Mouse (Mus musculus): ENCODE results near the gene Snrpd3. TPM values are rescaled to one million over a fixed set of nuclear protein-coding genes. Genes with fewer than 3 reads are reported as not detected.
A peak's percentile ranks its signal among the peaks of the same experiment; 100 is the strongest.

The Snrpd3 gene
- polyA plus RNA-seq, 1 experiment from 2014 or later, result 203 TPM

- H3K27me3 ChIP-seq, result no peaks in the 10 kb centered on the region
- ATAC-seq (no peak), DNase-seq (ENCODE audit: low read depth, low spot score) (no peak)
- in situ Hi-C loops (cut with MboI; ENCODE audit: low pct_unique_long_range_greater_than_20kb), result no loop called here
- no peak for TF ChIP-seq CTCF (IDR thresholded peaks at IDR 0.05)
- POLR2A ChIA-PET, result no interaction called here
- CTCF ChIA-PET, result no interaction called here
Observed at GRCm38 (mm10) chr10:75531532-75532090, 14.3 kb downstream of the Snrpd3 start.

GRCm38 (mm10) chr10:75534216-75534615 is 16.9 kb downstream of the Snrpd3 start:
- no peak for TF ChIP-seq CTCF (IDR thresholded peaks at IDR 0.05)
- H3K27me3 ChIP-seq, result no peaks in the 10 kb centered on the region
- CTCF ChIA-PET, result interaction anchor here (2.3 kb wide), 1 partner anchor 14 kb away, joined by 4 read pairs; no protein-coding TSS in a partner anchor
- in situ Hi-C loops (cut with MboI; ENCODE audit: low pct_unique_long_range_greater_than_20kb), result no loop called here
- DNase-seq (ENCODE audit: low read depth, low spot score) (no peak), ATAC-seq (no peak)
- POLR2A ChIA-PET, result no interaction called here

- DNase-seq (ENCODE audit: low read depth, low spot score) (no peak), ATAC-seq (no peak)
- TF ChIP-seq CTCF (IDR thresholded peaks at IDR 0.05), result no peak
- ChIA-PET POLR2A (no interaction called here), CTCF (interaction anchor here (2.3 kb wide), 1 partner anchor 13 kb away, joined by 4 read pairs; no protein-coding TSS in a partner anchor)
- in situ Hi-C loops (cut with MboI; ENCODE audit: low pct_unique_long_range_greater_than_20kb), result no loop called here
- H3K27me3 ChIP-seq, result no peaks in the 10 kb centered on the region
Observed at GRCm38 (mm10) chr10:75534934-75535333, 17.6 kb downstream of the Snrpd3 start.

GRCm38 (mm10) chr10:75535423-75535822 is 18.1 kb downstream of the Snrpd3 start:
- POLR2A ChIA-PET, result no interaction called here
- DNase-seq (ENCODE audit: low read depth, low spot score), result no peak
- no peaks in the 10 kb centered on the region for H3K27me3 ChIP-seq
- TF ChIP-seq CTCF (IDR thresholded peaks at IDR 0.05), result no peak
- no peak for ATAC-seq
- in situ Hi-C loops (cut with MboI; ENCODE audit: low pct_unique_long_range_greater_than_20kb), result no loop called here
- CTCF ChIA-PET, result interaction anchor here (2.3 kb wide), 1 partner anchor 13 kb away, joined by 4 read pairs; no protein-coding TSS in a partner anchor

- H3K27me3 ChIP-seq, result no peaks in the 10 kb centered on the region
- TF ChIP-seq CTCF (IDR thresholded peaks at IDR 0.05), result no peak
- CTCF ChIA-PET, result interaction anchor here (0.7 to 2.3 kb wide), 2 partner anchors 9 to 12 kb away, joined by 4 read pairs; no protein-coding TSS in a partner anchor
- no peak for DNase-seq (ENCODE audit: low read depth, low spot score)
- POLR2A ChIA-PET, result no interaction called here
- ATAC-seq, result no peak
- in situ Hi-C loops (cut with MboI; ENCODE audit: low pct_unique_long_range_greater_than_20kb), result no loop called here
Observed at GRCm38 (mm10) chr10:75536123-75536522, 18.8 kb downstream of the Snrpd3 start.

- no peak for TF ChIP-seq CTCF (IDR thresholded peaks at IDR 0.05)
- in situ Hi-C loops (cut with MboI; ENCODE audit: low pct_unique_long_range_greater_than_20kb), result no loop called here
- CTCF ChIA-PET, result interaction anchor here (0.9 to 1.0 kb wide), 2 partner anchors 9 to 12 kb away, joined by 3 to 4 read pairs; no protein-coding TSS in a partner anchor
Observed at GRCm38 (mm10) chr10:75547901-75548300, 30.6 kb downstream of the Snrpd3 start.

GRCm38 (mm10) chr10:75548486-75548885 is 31.1 kb downstream of the Snrpd3 start:
- ATAC-seq, result peak; percentile 89

More at GRCm38 (mm10) chr10:75547901-75548300, 30.6 kb downstream of the Snrpd3 start:
- no peaks in the 10 kb centered on the region for H3K27me3 ChIP-seq
- ATAC-seq (no peak), DNase-seq (ENCODE audit: low read depth, low spot score) (no peak)
- POLR2A ChIA-PET, result interaction anchor here (0.5 kb wide), 1 partner anchor 26 kb away, joined by 3 read pairs; no protein-coding TSS in a partner anchor

GRCm38 (mm10) chr10:75549886-75550285 is 32.5 kb downstream of the Snrpd3 start:
- no peak for TF ChIP-seq CTCF (IDR thresholded peaks at IDR 0.05)
- CTCF ChIA-PET, result interaction anchor here (0.7 kb wide), 1 partner anchor 9 kb away, joined by 3 read pairs; no protein-coding TSS in a partner anchor
- no peaks in the 10 kb centered on the region for H3K27me3 ChIP-seq
- ATAC-seq (no peak), DNase-seq (ENCODE audit: low read depth, low spot score) (no peak)
- in situ Hi-C loops (cut with MboI; ENCODE audit: low pct_unique_long_range_greater_than_20kb), result no loop called here
- POLR2A ChIA-PET, result interaction anchor here (0.7 kb wide), 1 partner anchor 112 kb away, joined by 3 read pairs; no protein-coding TSS in a partner anchor

More at GRCm38 (mm10) chr10:75548486-75548885, 31.1 kb downstream of the Snrpd3 start:
- H3K27me3 ChIP-seq, result no peaks in the 10 kb centered on the region
- ChIA-PET CTCF (interaction anchor here (0.9 to 1.0 kb wide), 2 partner anchors 10 to 13 kb away, joined by 3 to 4 read pairs; no protein-coding TSS in a partner anchor), POLR2A (interaction anchor here (0.5 to 0.7 kb wide), 5 partner anchors 10 to 76 kb away, joined by 3 to 5 read pairs (median 3); no protein-coding TSS in a partner anchor)
- TF ChIP-seq CTCF (IDR thresholded peaks at IDR 0.05), result no peak
- in situ Hi-C loops (cut with MboI; ENCODE audit: low pct_unique_long_range_greater_than_20kb), result no loop called here
- peak; percentile 84 for DNase-seq (ENCODE audit: low read depth, low spot score)

- no peaks in the 10 kb centered on the region for H3K27me3 ChIP-seq
- DNase-seq (ENCODE audit: low read depth, low spot score) (no peak), ATAC-seq (no peak)
- POLR2A ChIA-PET, result interaction anchor here (0.6 kb wide), 1 partner anchor 755 kb away, joined by 4 read pairs; no protein-coding TSS in a partner anchor
- in situ Hi-C loops (cut with MboI; ENCODE audit: low pct_unique_long_range_greater_than_20kb), result no loop called here
- no peak for TF ChIP-seq CTCF (IDR thresholded peaks at IDR 0.05)
- CTCF ChIA-PET, result no interaction called here
Observed at GRCm38 (mm10) chr10:75551175-75551574, 33.8 kb downstream of the Snrpd3 start.

- no peak for TF ChIP-seq CTCF (IDR thresholded peaks at IDR 0.05)
- H3K27me3 ChIP-seq, result no peaks in the 10 kb centered on the region
- POLR2A ChIA-PET, result interaction anchor here (0.6 kb wide), 1 partner anchor 754 kb away, joined by 4 read pairs; no protein-coding TSS in a partner anchor
- ATAC-seq (no peak), DNase-seq (ENCODE audit: low read depth, low spot score) (no peak)
- CTCF ChIA-PET, result no interaction called here
- in situ Hi-C loops (cut with MboI; ENCODE audit: low pct_unique_long_range_greater_than_20kb), result no loop called here
Observed at GRCm38 (mm10) chr10:75552106-75552505, 34.8 kb downstream of the Snrpd3 start.

- DNase-seq (ENCODE audit: low read depth, low spot score) (no peak), ATAC-seq (no peak)
- no peak for TF ChIP-seq CTCF (IDR thresholded peaks at IDR 0.05)
- in situ Hi-C loops (cut with MboI; ENCODE audit: low pct_unique_long_range_greater_than_20kb), result no loop called here
- no peaks in the 10 kb centered on the region for H3K27me3 ChIP-seq
- CTCF ChIA-PET, result no interaction called here
- POLR2A ChIA-PET, result no interaction called here
Observed at GRCm38 (mm10) chr10:75552701-75553450, 35.5 kb downstream of the Snrpd3 start.
